Mouse (Mus musculus) mouse trophoblast stem cell (cell line): ENCODE measurements around the gene Ylpm1.

Experiments used
- in situ Hi-C, 2 experiments: fragments of 300-500 bp; cut with MseI, MboI; formaldehyde crosslinking; loops; 2 replicates in 1 of 2; 3 replicates in 1 of 2; pipeline ENCODE4 v1.15.1; 2025

Gene Ylpm1

DNA sequence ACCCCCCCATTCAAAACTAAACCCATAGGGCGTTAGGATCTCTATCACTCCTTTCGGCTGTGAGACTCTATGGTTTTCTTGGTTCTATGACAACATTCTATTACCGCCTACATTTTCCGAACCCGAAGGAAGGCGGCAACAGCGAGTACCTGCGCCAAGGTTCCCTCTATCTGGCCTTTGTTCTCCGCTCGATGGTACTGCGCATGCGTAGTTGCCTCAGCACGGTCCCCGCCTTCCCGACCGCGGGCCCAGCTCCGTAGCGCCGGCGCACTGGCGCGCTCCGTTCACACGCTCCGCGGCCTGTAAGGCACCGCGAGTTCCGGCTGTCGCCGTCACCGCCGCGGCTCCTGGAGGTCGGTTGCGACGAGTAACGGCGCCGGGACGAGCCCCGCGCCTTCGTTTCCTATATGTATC, at the start of gene Ylpm1:
Gene Ylpm1 (plus strand): TSS at position 239 of the 414 bp plus-strand sequence.
- in situ Hi-C loops = no loop called here

DNA sequence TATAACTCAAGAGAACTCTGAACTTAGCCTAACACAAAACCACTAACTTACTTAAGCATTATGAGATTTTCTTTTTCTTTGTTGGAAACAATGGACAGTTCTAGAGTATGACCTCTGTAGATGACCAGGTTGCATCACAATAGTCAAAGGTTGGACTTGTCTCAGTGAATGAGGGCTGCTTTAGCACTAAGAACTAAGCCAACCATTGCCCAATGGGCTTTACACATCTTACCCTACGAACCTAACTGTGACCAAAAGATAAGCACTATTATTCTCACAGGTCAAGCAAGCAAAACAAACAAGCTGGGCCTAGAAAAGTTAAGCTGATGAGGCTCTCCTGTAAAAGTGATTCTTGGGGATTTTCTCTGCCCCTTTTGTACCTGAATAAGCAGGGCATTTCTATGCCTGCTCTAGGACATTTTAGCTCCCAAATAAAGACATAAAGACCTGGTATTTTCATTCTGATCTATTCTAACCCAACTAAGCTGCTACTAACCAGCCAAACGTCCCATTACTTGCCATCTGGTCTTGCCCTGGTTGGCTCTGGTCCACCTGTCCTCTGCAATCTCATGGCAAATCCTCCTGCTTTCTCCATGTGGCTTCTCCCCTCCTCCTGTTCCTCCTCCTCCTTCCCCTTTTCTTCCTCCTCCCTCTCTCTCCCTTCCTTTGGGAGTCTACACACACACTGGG, 48.1 kb upstream of the Ylpm1 start:
- in situ Hi-C loops = no loop called here

DNA sequence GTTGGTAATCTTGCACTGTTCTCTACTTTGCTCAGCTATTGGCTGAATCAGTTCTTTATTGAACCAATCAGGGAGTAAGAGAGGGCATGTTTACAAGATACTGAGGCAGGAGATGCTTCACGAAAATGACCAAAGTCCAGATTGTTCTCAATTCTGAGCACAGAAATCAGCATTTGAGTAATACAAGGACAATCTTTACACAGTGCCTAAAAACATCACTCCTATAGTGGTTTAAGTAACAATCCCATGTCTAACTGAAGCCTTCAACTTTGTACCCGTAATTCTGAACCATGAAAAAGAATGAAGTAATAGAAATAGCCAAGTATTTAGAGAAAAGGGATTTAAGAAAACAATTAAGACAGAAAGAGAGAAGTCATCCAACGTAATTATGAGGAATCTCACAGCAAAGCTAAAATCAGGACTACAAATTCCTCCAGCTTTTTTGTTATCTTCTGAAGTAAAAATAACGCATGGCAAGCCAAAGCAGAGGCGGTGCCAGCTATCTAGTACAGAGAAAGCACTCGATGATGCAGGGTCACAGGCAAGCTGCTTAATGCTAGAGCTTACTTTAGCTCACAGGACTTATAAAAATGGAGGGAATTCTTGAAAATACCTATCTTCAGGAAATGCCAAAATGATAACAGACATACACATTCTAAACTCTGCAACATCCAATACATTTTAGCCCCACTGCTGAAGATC, 47.4 kb upstream of the Ylpm1 start:
- in situ Hi-C loops = no loop called here

DNA sequence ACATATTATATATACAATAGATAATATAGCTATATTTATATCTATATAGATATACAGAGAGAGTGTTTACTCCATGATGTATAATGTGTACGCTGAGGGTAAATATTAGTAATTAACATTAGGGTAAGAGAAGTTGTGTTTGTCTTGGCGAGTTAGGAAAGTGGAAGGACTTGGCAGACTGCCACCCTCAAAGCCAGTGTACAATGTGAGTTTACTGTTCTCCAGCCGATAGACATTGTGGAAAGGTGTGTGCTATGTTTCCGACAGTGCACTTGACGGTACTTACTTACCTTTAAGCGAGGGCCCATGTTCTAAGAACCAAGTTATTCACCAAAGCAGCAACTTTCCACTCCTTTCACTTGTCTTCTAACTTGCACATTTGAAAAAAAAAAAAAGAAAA, 45.4 kb upstream of the Ylpm1 start:
- in situ Hi-C loops = no loop called here

DNA sequence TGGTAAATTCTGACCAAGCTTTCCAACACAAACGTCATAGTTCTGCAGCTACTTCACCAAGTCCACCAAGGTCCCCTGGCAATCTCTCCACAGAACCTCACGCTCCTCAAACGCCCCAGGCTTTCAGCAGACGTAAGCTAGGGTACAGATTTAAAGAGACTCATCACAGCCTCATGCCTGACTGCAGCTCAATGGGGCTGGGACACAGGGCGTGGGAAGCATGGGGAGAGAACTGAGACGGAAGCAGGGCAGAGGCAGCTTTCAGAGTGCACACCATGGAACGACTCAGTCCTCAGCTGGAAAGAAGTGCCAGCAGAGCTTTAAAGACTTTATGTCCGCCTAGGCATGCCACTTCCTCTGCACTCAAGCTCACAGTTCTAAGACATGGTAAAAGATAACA, 44.6 kb upstream of the Ylpm1 start:
- in situ Hi-C loops = no loop called here

DNA sequence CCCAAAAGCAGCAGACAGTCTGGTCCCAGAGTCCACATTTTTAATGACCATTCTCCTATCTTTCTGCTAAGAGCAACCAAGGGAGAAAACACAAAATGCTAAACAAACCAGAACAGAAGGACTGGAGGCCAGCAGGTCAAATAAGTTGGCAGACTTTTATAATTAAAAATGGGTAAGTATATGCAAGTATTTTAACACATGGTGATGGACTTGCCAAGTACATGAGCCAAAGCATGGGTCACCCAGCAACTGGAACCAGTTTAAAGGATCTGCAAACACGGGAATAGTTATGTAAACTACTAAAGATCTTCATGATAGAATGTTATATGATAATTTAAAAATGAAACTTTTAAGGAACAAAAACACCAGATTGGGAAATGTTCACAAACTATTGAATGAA, 43.8 kb upstream of the Ylpm1 start:
- in situ Hi-C loops = no loop called here

DNA sequence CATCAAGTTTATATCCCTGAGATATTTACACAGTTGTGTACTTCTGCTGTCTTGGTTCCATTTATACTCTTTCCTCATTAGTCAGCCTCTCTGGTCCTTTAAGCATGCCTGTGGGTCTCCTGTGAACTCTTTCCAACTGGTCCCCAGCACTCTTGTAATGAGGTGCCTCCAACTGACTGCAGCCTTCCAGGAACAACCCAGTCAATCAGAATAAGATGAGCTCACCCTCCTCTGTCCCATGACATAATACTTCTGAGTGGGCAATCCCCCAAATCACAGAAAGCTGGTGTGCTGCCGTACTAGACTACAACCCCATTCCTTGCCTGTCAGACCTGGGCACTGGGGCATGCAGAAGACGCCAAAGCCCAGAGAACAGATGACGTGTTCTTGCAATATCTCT, 39.8 kb upstream of the Ylpm1 start:
- in situ Hi-C loops = no loop called here

DNA sequence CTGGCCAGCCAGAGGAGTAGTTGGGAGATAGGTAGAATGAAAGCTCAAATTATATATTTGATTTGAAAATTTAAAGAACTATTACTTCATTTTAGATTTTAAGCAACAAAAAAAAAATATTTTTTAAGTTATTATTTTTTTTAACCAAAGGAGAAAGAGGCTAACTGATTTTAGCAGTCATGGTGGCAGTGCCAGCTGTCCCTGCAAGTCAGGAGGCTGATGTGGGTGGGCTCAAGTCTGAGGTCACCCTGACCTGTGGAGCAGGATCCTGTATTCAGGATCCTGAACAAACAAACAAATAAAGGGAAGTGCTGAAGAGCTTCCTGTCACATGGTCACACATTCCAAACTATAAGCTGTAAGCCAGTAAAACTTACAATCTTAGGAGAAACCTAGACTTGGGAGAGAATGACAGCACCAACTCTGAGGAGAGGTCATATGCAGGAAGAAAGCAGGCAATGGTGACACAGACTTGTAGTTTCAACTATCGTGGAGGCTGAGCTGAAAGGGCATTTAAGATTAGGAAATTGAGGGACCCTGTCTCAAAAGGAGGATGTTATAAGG, 37.2 kb upstream of the Ylpm1 start:
- in situ Hi-C loops = no loop called here

DNA sequence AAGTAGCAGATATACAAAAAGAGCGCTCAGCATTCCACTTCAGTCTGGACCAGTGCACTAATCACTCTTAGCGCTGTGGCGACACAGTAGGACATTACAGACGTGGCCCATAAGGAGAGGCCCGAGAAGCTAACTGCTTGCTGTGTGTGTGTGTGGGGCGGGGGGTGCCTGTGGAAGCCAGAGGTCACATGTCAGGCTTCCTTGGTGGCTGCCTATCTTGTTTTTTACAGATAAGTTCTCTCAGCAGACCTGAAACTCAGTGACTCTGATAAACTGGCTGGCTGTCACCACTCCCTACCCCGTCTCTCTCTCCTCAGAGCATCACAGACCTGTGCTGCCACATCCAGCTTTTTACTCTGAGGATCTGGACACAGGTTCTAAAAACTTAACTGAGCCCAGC, 33.5 kb upstream of the Ylpm1 start:
- in situ Hi-C loops = no loop called here

DNA sequence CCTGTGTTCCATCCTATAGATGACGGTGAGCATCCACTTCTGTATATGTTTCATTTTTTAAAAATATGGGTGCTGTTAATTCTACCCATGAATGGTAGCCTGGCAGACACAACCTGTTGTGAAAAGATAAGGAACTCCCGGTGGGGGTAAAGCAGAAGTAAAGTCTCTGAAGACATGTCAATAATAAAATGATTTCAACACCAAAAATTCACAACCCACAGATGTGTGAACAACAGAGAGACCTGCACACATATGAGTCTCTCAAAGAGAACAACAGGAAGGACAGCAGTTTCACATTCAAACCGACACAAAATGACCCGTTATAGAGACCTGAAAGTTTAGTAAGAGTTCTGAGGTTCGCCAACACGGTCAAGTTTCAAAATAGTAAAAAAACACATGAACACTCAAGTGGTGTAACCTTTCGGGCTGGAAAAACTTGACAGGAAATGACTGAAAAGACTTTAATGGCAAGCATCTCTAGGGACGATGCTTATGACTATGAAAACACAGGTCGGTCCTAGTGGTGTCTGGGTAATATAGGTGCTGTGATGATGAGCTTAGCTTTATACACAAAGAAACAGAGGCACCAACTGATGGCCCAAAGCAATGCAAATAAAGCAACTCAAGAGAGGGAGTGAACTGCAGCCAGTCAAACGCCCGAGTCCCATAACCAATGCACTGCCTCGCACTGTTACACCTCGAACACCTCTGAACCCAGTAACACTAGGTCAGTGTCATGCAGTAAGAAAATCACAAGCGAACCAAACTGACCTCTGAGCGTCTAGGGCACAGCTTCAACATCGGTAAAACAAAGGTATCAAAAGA, 27.1 kb upstream of the Ylpm1 start:
- in situ Hi-C loops = no loop called here

DNA sequence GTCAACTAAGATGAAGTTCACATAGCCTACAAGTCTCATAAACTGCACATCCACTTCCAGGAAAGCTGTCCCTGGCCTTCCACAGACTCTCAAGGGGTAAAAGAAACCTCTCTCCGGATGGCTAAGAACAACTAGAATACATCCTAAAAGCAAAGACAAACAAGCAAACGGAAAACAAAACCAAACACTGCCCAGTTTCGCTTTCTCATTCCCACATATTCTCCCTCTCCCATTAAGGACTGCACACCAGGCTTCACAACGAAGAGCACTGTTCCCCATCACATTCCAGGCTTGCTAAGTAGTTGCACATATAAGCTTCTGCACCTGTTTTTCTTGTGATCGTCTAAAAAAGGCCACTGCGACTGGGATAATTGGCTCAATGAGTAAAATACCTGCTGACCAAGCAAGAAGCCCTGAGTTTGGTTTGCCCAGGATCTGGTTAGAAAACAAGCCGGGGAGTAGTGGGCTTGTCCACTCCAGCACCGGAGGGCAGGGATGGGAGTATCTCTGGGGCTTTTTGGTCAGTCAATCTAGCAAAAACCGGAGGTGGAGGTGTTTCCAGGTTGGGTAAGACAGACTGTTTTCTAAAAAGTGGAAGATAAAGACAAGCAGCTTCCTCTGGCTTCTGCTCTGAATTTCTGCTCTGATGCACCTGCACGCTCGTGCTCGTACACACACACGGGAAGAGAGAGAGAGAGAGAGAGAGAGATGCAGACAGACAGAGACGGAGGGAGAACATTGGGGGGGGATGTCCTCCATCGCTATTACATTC, 26.3 kb upstream of the Ylpm1 start:
- in situ Hi-C loops = no loop called here

DNA sequence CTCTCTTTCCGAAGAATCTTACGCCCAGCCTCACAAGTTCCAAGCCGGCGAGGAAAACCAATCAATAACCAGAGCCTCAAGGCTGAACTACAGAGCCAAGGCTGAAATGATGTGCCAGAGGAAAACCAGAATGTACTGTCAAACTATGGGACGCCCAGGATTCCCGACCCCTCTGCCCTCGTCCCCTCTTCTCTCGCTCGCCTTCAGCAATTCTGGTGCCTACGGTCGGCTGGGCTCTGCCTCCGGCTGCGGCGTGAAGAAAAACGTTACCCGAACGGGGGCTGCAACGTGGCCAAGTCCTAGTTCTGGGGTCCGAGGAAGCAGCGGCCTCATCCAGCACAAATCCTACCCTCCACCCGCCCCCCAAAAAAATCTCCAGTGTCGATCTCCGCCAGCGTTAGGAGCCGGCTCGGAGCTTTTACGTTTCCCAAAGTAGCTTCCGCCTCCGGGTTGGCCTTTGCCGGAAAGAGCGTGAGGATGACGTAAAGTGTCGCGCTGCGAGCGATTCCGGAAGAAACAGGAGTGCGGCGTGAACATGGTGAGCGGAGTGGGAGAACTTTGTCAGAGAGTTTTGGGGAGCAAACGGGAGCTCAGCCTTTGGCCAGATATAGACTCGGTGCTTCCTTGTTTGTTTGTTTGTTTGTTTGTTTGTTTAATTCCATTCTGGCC, 25.6 kb upstream of the Ylpm1 start, which contains the start of the genes Fcf1 and Arel1:
Gene Fcf1 (plus strand): TSS at position 470 of the 669 bp plus-strand sequence.
Gene Arel1 (minus strand): TSS at position 473 of the 669 bp plus-strand sequence.
- in situ Hi-C loops = no loop called here

DNA sequence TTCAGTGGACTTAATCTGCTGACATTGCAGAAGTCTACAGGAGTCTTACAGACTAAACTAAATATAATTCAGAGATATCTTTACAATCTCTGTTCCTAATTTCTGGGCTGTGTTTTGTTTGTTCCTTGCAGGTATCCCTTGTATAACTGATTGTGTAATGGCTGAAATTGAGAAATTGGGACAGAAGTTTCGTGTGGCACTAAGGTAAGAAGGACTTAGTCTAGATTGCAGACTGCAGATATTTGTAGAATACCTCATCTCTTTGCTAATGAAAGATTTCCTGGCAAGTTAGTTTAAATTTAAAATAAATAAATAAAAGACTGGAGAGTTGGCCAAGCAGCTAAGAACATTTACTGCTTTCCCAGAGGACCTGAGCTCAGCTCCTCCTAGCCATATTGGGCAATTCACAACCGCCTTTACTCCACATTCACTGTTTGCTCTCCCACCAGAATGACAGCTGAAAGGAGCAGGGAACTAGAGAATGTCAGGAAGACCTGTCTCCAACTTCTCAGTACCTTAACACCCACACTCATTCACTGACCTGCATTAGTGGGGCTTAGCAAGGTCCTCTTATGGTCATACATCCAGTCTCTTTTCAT, 16.8 kb upstream of the Ylpm1 start:
- in situ Hi-C loops = no loop called here

DNA sequence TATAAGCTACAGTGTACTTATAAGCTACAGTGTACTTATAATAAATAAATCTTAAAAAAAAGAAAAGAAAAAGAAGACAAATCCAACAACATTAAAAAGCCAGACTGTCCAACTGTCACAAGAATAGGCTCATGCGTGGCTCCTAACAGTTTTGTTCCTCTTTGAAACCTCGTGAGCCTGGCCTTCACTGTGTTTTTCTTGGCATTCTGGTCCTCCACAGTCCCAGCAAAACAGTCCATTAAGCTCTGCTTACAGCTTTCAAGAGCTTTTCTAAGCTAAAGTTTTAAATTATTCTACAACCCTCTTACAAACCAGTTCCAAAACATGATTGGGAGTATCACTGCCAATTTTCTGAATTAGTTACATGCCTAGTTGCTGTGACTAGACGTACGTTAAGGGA, 6.7 kb upstream of the Ylpm1 start:
- in situ Hi-C loops = no loop called here

DNA sequence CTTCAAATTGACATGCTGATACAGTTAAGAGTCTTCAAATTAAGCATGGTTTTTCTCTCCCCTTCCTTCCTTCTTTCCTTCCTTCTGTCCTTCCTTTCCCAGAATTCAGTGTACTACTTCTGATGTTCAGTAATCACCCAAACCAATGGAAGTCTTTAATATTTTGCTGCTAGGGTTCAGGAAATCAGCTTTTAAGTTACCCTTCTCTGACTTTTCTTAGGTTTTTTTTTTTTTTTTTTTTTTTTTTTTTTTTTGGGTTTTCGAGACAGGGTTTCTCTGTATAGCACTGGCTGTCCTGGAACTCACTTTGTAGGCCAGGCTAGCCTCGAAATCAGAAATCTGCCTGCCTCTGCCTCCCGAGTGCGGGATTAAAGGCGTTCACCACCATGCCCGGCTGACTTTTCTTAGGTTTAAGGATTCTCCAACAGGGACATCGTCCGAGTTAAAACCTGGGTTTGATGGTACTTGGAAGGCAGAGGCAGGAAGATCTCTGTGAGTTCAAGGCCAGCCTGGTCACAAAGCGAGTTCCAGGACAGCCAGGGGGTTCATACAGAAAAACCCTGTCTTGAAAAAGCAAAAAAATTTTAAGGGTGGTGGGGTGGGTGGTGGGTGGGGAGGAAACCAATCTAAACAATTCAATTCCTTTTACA, 884 bp upstream of the Ylpm1 start:
- in situ Hi-C loops = no loop called here

DNA sequence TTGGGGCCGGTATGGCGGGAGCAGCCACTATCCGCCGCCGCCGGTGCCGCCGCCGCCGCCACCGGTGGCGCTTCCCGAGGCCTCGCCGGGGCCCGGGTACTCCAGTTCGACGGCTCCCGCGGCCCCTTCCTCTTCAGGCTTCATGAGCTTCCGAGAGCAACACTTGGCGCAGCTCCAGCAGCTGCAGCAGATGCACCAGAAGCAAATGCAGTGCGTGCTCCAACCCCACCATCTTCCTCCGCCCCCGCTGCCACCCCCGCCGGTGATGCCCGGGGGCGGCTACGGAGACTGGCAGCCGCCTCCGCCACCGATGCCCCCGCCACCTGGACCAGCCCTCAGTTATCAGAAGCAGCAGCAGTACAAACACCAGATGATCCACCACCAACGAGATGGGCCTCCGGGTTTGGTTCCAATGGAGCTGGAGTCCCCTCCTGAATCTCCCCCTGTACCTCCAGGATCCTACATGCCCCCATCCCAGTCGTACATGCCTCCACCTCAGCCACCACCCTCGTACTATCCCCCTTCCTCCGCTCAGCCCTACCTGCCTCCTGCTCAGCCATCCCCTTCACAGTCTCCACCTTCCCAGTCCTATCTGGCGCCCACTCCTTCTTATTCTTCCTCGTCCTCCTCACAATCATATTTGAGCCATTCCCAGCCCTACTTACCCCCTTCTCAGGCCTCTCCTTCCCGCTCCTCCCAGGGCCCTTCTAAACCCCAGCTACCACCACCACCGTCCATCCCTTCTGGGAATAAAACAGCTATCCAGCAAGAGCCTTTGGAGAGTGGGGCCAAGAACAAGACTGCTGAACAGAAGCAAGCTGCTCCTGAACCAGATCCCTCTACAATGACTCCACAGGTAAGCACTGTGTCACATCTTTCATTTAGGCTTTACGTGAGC, 629 bp downstream of the Ylpm1 start:
- in situ Hi-C loops = no loop called here

DNA sequence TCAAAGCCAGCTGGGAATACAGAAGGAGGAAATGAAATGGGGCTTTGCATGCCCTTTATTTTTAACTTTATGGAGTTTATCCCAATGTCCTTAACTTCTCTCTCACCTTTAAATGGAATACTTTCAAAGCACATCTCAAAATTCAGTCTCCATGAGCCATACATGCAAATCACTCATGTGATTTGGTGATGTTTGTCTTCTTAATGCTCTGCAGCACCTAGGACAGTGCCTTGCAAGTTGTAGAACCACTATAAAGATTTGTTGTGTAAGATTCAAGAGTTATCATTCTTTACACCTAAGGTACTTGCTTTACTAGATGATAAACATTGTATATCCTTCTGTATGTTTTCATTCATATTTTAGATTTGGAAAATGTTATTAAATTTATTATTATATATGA, 2.9 kb downstream of the Ylpm1 start:
- in situ Hi-C loops = no loop called here

DNA sequence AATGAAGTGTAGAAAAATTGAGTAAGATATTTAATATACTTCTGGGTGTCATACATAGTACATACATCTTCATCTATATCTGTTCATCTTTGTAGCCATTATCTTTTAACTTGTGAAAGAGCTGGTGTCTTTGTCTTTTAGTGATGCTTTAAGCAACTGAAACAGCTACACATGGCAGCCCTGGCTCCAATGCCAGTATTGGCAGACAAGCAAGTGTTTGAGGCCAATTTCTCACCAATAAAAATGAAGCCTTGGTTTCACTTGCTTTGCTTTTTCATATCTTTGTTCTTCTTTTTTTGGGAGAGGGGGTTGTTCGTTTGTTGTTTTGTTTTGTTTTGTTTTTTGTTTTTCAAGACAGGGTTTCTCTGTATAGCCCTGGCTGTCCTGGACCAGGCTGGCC, 10.1 kb downstream of the Ylpm1 start:
- in situ Hi-C loops = no loop called here

DNA sequence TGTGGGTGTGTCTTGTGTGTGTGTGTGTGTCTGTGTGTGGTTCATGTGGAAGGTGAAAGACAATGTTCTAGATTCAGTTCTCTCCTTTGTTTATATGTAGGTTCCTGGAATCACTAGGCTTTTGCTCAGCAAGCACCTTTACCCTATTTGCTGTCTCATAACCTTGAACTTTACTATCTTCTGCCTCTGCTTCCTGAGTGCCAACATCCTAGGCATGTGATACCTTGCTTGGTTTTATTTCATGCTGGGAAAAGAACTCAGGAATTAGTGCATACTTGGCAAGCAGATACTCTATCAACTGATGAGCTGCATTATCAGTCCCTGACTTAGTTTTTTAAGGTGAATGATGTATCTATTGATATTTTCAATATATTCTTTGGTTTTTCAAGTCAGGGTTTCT, 10.9 kb downstream of the Ylpm1 start:
- in situ Hi-C loops = no loop called here
